Comparison of ENCODE assay signal across 11 mouse cellular contexts in genomic region chr14:72980106-72980505, GRCm38 (mm10).
"Had no signal": no experiment of that assay in that cellular context is flagged by ENCODE, and none has a peak within 500 bp of the region (broad histone marks: within the 10 kb centered on the region; RNA-seq: fewer than 3 reads in every experiment).

No protein-coding gene starts in this region.

- H3K27ac ChIP-seq: left cerebral cortex, adult 2 months; liver, embryonic 13.5 days; midbrain, embryonic 10.5 days; midbrain, embryonic 13.5 days; neural tube, embryonic 13.5 days had no signal

- H3K4me3 ChIP-seq: left cerebral cortex, adult 2 months; liver, embryonic 13.5 days; megakaryocyte, embryonic 14.5 days; midbrain, embryonic 10.5 days; midbrain, embryonic 13.5 days; myocyte; neural tube, embryonic 13.5 days had no signal

- H3K27me3 ChIP-seq: liver, embryonic 13.5 days; midbrain, embryonic 13.5 days; neural tube, embryonic 13.5 days had no signal

- H3K36me3 ChIP-seq: liver, embryonic 13.5 days; midbrain, embryonic 10.5 days; midbrain, embryonic 13.5 days; neural tube, embryonic 13.5 days had no signal

- DNase-seq: kidney, adult 9 months; kidney, postnatal 36 days; layer of hippocampus, postnatal 36 days; liver, embryonic 13.5 days; thymus, postnatal 25 days had no signal
